Mouse (Mus musculus) megakaryocyte-erythroid progenitor cell, adult 5-6 weeks (primary cell): ENCODE data around the gene Acpp. TPM values are rescaled to one million over a fixed set of nuclear protein-coding genes. Genes with fewer than 3 reads are reported as not detected.
"Not testable (repeated sequence)": the region's sequence is repeated elsewhere in the genome, so short reads cannot be mapped to it uniquely, and the experiment has no call there.

Source experiments
- ATAC-seq: replicated peaks from 2 replicates; pipeline ENCODE4 v1.8.0; 2016; ENCODE audit warnings: mild to moderate bottlenecking, inconsistent platforms; ENCODE audit not compliant: severe bottlenecking, poor library complexity, low FRiP score, low TSS enrichment
- total RNA-seq, 2 experiments: library from RNA; stranded (forward) in 1 of 2; stranded (reverse) in 1 of 2; fragments of 200-1000, 215-1000 nt in 1 of 2; fragments of >200 nt in 1 of 2; fragmentation: Nextera tagmentation in 1 of 2; gene quantifications; 2 replicates each; pipeline ENCODE4 v1.2.3; 2014 to 2017

Gene Acpp
- total RNA-seq (2014; fragmentation: Nextera tagmentation) = 1.6 and 5.5 TPM in 2 replicates
- total RNA-seq (2017) = 1.3 and 1.7 TPM in 2 replicates

DNA sequence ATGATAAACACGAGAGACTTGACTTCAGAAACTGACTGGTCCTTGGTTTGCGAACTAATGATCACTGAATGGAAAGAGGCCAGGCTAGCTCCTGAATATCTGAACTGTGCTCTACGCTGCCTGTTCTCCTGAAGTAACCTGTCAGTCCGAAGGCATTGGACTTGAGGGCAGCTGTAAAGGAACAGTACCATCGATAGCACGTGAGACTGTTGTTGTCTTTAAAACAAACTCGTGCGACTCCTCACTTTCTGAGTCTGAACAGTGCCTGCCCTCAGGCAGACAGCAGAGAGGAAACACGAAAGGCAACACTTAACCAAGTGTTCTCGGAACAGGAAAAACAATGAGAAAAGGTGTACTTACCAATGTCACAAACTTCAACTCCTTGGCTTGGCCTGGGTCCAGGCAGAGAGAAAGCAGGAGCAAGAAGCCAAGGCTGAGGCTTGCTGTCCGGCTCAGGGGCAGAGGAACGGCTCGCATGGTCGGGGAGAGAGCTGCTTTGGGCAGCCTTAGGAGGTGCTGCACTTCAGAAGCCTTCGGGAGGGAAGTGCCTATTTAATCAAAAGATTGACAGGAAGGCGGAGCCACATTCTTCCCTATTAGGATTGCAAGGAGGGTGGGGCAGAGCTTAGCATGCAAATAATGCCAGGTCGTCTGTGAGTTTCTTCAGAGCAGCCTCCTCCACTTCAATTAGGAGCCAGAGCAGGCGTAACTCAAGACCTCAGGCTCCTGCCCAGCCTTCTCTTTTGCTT lies at the start of gene Acpp:
TSS of gene Acpp (minus strand) at position 566 of the 749 bp plus-strand sequence.
- ATAC-seq = peak; percentile 92

DNA sequence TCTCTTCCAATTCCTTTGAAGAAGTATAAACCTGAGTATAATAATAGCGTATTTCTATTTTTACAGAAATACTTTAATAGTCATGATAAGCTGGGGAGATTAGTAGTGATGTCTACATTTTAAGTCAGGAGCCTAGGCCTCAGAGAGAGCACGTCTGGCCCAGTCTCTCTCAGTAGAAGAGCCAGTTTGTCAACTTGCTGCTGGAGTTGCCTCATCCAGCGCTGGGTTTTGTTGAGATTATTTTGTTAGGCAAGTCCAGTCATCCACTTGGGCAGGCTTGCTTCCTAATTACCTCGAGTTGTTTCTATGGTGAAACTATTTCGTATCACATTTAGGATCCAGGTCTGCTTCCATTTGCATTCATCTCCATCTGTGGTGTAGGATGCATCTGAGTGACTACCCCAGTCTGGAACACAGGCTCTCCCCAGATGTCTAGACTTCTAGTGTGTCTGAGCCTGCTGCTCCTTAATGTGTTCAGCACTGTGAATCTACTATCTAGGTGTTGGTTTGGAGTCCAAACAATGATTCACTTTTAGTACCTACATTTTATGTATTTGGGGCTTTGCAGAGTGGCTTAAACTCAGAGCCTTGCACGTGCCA lies 45.1 kb upstream of the Acpp start:
- no peak for ATAC-seq

DNA sequence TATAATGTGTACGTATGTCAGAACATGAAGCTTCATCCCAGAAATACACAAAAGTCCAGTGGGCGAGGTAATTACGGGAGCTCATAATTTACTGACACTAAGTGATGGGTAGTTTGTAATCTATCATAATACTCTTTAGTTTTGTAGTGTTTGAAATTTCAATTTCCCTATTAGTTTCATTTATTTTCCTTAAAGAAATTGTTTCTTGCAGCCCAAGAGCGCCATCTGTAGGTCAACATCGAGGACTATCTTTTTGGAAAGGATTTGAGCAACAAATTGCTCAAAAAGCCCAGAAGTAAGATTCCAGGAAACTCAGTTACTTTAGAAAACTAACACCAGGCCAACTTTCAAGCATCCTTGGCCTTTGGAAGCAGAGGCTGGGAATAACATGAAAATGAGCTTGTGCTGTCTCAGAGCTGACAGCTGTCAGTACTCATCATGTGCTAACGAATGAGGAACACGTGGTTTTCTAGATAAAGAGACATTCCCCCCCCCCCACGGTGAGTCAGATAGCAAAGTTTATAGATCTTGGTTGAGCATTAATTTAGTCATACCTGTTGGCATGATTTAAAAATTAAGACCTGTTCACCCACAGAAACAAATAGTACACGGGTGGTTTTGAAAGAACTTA lies 42.1 kb upstream of the Acpp start:
- ATAC-seq = no peak

DNA sequence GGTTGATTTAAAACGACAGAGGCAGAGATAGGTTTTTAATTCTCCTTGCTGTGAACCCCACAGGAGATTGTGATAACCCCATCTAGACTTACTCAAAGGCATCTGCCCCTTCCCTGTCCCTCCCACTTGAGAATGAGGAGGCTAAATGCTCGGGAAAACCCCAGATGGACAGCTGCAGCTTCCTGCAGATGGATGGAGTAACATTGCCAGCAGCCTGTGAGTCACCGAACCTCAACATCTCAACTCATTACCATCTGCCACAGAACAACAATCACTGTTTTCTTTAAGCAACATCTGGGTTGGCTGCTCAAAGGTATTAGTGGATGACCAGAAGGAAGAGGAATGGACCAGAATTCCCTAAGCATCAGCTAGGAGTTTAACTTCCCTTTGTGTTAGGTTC lies 38.0 kb upstream of the Acpp start:
- no peak for ATAC-seq

DNA sequence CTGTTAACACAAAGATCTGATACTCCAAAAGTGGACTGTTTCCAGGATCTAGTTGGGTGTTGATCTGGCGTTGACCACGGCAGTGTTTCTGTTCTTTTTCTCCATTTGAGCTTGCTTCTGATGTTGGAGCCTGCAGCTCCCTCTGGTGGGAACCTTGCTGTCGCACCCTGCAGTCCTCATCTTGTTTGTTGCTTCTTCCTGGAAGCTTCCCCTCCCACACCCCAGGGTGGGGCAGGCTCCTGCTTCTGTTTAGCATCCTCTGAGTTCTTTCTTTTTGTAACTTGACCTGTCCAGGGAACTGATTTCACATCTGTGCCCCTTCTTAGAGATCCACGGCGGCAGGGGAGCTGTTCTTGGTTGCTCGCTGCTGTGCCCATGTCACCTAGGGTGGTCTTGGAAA lies 35.7 kb upstream of the Acpp start:
- no peak for ATAC-seq

DNA sequence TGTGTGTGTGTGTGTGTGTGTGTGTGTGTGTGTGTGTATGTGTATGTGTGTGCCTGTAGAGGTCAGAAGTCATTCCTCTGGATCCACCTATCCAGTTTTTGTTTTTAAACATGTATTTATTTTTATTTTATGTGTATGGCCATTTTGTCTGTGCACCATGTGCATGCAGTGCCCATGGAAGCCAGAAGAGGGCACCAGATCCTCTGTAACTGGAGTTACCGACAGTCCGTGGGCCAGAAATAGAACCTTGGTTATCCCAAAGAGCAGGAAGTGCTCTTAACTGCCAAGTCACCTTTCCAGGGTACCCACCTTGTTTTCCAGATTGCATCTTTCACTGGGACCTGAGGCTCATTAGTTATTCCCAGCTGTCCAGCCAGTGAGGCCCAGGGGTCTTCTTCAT lies 29.4 kb upstream of the Acpp start:
- ATAC-seq = no peak

DNA sequence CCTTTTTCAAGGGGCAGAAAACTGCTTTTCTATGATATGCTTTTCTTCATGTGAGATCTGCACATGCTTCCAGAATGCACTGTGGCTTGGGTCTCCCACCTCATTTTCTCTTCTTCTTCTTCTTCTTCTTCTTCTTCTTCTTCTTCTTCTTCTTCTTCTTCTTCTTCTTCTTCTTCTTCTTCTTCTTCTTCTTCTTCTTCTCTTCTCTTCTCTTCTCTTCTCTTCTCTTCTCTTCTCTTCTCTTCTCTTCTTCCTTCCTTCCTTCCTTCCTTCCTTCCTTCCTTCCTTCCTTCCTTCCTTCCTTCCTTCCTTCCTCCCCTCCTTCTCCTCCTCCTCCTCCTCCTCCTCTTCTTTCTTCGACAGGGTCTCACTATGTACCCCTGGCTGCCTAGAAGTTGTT lies 24.4 kb upstream of the Acpp start:
- ATAC-seq = not testable (repeated sequence)

DNA sequence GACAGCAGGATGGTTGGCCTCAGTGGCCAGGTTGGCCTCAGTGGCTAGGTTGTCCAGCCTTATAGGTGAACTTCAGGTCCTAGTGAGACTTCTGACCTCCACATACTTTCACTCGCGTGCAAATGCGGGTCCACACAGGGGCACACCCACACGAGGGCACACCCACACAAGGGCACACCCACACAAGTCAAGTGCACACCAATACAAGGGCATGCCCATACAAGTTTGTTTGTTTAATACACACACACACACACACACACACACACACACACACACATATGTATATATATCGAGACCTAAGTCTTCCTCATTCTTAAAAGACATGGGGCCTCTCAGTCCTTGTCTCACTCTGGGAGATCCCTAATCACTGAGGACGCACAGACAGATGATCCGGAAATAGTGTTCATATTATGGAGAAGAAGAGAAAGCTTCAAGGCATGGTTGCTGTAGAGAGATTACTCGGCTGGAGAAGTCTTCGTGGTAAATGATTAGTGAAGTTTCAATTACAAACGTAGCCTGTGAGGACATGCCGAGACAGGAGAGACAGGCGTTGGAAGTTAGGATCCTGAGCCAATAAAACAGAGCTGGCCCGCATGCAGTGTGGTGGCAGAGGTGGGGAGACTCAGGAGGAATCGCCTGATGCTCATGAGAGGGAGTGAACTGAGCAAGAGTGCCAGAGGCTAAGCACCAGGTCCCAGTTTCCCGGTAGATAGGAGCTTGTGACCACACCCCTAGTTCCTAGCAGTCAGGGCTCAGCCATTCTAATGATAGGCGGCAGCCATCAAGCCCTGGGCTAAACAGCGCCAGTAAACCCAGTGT lies 23.7 kb upstream of the Acpp start:
- no peak for ATAC-seq

DNA sequence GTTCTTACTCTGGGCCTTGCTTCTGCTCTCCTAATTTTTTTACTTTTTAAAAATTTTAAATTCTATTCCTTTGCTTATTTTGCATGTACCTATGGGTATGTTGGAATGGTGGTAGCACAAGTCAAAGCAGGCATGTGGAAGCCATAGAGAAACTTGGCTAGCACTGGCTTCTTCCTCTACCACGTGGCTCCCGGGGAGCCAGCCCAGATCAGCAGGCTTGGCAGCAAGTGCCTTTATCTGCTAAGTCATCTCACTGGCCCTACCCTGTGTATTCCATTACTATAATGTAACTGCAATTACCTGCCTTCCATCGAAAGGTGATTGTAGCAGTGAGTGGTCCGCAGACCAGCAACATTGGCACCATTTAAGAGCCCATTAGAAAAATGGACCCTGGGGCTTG lies 22.8 kb upstream of the Acpp start:
- no peak for ATAC-seq

DNA sequence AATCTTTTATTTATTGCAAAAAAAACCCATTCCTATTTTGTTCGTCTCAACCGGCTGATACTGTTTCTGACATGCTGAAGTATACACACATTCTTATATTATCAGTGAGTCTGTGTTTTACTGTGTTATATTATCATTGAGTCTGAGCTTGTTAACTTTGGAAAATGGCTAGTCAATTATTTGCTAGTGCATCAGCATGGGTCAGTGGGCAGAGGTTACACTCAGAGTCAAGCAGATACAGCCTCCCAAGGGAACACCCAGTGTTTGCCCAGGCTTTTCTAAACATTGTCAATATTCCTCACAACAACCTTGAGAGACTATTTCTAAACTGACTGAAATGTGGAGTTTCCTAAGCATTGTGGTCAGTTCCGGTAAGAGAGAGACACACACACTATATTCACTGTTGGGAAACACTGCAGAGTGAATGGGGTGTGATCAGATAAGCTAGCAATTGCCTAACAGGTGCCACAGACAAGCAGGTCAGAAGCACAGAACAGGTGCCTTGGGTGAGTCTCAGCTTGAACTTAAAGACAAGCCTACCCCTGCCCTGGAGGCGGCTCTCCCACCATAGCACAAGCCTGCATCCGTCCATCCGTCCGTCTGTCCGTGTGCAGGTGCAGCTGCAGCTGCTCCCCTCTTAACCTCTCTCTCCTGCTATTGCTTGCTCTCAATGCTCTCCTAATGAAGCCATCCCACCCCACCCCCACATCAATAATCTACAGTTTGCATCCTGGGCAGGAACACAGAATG lies 18.1 kb upstream of the Acpp start:
- no peak for ATAC-seq

DNA sequence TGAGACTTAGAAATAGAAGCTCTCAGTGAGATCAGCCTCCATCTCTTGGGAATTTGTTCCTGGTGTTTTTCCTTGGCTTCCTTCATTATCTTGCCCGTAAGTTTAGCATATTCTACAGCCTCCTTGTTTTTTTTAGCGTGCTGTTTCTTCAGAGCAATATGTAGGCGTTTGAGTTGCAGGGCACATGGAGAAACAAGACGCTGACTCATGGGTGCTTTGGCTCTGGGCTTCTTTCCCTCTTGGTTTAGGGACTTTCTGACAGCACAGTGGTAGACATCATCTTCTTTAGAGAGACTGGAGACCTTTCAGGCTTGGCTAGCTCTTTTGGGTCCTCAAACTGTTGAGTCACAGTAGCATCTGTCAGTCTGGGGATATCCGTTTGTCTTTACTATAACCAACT lies 6.6 kb upstream of the Acpp start:
- no peak for ATAC-seq

DNA sequence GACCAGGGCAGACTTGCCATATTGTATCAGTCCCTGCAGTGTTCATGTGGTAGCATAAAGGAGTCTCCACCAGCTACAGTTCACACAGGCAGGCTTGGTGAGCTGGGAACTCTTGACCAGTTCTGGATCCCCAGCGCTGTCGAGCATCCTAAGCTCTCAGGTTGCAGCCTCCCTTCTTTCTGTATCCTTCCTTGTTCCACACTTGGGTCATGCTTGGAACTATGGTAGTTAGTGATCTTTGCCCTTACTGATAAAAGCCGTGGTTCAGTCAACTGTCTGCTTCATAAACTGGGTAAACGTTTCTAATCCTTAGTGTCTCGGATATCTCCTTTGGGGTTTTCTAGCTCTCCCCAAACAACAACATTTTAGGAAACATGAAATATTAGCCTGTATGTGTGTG lies 1.9 kb upstream of the Acpp start:
- no peak for ATAC-seq

DNA sequence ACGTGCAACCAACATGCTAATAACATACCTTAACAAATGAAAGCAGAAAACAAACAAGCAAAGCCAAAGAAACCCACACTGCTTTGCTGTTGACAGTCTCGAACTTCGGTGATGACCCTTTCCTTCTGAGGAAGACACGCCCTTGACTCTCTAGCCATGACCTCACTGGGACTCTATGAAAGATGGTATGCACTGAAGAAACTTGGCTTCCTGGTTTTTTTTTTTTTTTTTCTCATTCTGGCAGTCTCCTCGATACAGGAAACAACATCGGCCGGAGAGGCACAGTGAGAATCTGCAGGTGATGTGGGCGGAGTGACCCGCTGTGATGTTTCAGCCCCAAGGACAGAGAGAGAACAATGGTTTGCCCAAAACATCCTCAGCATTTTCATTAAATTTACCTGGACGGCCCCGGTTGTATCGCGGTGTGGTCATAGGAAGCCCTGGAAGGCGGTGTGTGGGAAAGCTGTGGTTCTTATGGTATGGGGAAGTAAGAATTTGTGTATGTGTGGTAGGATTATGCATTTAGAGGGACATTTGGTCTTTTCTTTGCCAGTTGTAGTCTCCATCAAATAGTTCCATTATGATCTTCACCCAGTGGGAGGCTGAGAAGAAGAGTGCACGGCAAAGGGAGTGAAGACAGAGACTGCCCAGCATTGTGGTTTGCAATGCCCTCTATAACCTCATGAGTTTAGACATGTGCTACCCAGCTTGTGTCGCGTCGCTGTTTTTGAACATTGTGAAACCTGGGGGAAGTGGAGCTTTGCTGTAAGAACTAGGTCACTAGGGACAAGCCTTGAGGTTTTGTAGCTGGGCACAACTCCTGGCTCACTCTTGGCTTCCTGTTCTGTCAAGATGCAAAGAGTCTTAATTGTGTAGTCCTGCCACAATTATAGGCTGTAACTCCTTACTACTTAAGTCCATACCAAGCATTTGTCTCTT lies 1.2 kb upstream of the Acpp start:
- ATAC-seq = no peak

DNA sequence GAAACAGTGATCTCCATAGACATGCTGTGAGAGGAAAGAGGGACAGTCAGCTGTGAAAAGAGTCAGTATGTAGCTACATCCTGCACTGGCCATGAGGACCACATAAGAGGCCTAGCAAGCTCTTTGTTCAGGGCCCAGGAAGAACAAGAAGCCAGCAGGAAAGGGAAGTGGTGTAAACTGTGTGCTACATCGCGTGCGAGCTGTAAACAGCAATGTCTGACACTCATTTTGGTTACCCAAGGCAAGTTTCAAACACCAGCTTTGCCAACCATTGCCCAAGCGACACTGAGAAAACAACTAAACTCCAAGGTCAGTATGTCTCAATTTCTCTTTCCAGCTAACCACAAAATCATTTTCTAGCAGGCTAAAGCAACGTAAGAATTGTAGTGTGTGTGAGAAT lies 6.2 kb downstream of the Acpp start:
- ATAC-seq = no peak

DNA sequence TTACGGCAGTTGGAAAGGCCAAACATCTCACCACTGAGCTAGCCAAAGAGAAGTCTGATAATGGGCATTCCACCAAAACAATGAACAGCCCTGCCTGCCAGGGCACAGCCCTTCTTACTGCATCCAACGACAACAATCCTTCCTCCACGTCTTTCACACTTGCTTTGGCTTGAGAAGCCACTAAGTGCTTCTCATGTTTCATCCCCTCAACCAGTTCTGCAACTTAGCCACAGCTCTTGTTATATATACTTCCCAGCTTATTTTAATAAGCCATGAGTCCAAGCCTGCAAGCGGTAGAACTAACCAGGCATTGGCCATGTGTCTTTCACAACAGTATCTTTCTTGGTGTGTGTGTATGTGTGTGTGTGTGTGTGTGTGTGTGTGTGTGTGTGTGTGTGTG lies 8.9 kb downstream of the Acpp start:
- ATAC-seq = no peak

DNA sequence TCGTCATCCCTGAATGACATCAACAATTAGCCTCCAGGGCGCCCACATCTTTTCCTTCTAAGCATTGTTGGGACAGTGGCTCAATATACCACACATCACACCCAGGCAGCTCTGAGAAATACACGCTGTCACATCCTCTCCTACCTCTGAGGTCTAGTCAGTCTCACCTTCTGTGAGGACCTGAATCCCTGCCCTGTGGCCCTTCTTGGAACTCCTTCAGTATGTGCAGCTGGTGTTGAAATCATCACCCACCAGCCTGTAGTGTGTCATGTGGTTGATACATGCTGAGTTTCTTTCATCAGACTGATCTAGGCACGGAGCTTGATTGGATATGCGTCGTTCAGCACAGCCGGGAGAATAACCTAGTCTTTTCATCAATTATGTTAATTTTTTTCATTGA lies 16.0 kb downstream of the Acpp start:
- no peak for ATAC-seq

DNA sequence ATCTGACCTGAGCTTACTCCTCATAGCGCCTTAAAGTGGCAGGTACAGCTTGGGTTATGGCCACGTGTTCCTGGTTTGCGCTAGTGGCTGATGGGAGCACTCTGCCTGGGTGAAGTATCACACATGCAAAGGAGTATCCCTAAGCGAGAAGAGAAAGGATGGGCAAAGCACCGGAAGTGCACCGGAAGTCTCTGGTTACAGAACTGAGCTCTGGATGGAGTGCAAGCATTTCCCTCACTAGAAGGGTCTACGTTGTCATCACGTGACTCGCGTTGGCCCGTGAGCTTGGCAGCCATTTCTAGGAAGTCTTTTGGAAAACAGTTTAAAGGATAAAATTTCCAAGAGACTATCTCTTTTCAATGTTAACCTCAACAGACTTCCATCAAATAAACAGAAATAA lies 21.2 kb downstream of the Acpp start:
- ATAC-seq = no peak

DNA sequence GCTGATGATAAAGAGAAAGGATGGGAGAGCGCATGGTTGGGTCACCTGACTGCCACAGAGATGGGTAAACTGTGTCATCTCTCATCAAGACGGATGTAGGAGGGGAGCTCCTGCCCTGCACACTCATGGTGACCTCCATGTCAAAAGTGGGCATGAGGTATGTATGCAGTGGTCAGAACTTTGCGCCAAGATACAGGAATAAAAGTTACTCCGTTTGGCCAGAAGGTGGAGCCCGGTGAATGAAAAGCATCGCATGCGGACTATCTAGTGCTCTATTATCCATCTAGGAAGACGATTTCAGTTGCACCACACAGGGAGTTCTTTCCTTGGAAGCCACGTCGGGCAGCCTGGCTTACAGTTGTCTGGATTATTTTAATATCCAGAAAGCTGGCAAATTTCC lies 22.0 kb downstream of the Acpp start:
- ATAC-seq = peak; percentile 57; the same call in 1 of the 2 replicates
